Mouse (Mus musculus): Measurements from ENCODE around the gene Brms1. TPM values are rescaled to one million over a fixed set of nuclear protein-coding genes. Genes with fewer than 3 reads are reported as not detected.

Brms1 gene
- polyA plus RNA-seq, 1 experiment from 2014 or later = 52.8 TPM

DNA sequence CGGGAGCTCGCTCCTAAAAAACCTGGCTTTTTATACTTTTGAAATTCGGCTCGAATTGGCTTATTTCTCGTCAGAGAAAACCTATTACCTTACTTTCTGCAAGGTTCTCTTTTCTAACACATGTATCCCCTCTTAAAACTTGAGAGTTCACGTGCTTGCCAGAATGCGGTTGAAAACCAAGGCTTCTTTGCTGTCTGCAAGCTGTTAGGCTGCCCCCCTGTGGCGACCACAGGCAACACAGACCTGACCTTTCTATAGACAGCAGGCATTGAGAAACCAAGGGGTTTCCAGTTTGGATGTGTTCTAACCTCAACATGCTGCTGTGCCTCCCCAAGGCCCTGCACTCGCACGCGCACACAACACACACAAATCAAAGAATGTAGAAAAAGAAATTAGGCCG lies 24.4 kb upstream of the Brms1 start:
- H3K9me3 ChIP-seq = no peaks in the 10 kb centered on the region
- H3K4me2 ChIP-seq (replicated peaks) = no peak overlapping the region
- H3K27me3 ChIP-seq = no peaks in the 10 kb centered on the region
- 22% methylated on average over 12 of the region's 12 CpGs for WGBS
- no peak overlapping the region for H3K27ac ChIP-seq (replicated peaks)
- no peak; the same call in 1 of the 2 replicates for ATAC-seq (replicated peaks)
- H3K36me3 ChIP-seq = no peaks in the 10 kb centered on the region
- peaks cover 8% of the 10 kb centered on the region; the same call in 1 of the 2 replicates for H3K4me1 ChIP-seq
- H3K4me3 ChIP-seq = no peak overlapping the region
- no peak overlapping the region for H3K9ac ChIP-seq (replicated peaks)

DNA sequence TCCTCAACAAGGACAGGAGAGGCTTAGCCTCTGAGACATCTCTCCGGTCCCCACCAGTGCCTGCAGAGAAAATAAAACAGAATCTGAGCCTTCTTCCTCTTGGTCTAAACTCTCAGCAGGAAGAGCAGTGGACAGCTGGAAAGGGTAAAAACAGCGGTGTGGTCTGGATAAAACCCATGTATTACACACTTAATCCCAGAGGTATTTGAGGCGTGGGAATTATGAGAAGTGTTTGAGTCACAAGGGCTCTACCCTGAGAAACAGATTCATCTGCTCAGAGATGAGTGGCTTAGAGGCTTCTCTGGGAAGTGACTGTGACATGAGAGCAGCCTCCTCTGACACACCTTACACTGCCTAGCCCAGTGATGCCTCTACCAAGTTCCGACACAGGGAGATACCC lies 23.5 kb upstream of the Brms1 start:
- no peak overlapping the region for H3K4me2 ChIP-seq (replicated peaks)
- H3K27me3 ChIP-seq = no peaks in the 10 kb centered on the region
- no peaks in the 10 kb centered on the region for H3K36me3 ChIP-seq
- no peak for ATAC-seq (replicated peaks)
- H3K27ac ChIP-seq (replicated peaks) = no peak overlapping the region
- H3K4me1 ChIP-seq = peaks cover 8% of the 10 kb centered on the region; the same call in 1 of the 2 replicates
- H3K9ac ChIP-seq (replicated peaks) = no peak overlapping the region
- WGBS = 90% methylated on average over 4 of the region's 4 CpGs
- no peak overlapping the region for H3K4me3 ChIP-seq
- H3K9me3 ChIP-seq = no peaks in the 10 kb centered on the region

- H3K9me3 ChIP-seq = no peaks in the 10 kb centered on the region
- H3K4me1 ChIP-seq = peaks cover 13% of the 10 kb centered on the region; the same call in 1 of the 2 replicates
- no peaks in the 10 kb centered on the region for H3K36me3 ChIP-seq
- H3K27ac ChIP-seq (replicated peaks) = no peak overlapping the region
- 84% methylated on average over 3 of the region's 3 CpGs for WGBS
- no peak overlapping the region for H3K9ac ChIP-seq (replicated peaks)
- H3K4me3 ChIP-seq = no peak overlapping the region
- no peaks in the 10 kb centered on the region for H3K27me3 ChIP-seq
- H3K4me2 ChIP-seq (replicated peaks) = no peak overlapping the region
- ATAC-seq (replicated peaks) = no peak
Measured at GRCm38 (mm10) chr19:5018191-5018590, 23.0 kb upstream of the Brms1 start.

GRCm38 (mm10) chr19:5021416-5021815 lies 19.7 kb upstream of the Brms1 start:
- Histone ChIP-seq H3K9me3 (no peaks in the 10 kb centered on the region), H3K27ac (replicated peaks) (no peak overlapping the region), H3K4me1 (peaks cover 16% of the 10 kb centered on the region), H3K27me3 (no peaks in the 10 kb centered on the region), H3K4me2 (replicated peaks) (no peak overlapping the region), H3K36me3 (no peaks in the 10 kb centered on the region), H3K9ac (replicated peaks) (no peak overlapping the region), H3K4me3 (no peak overlapping the region)
- ATAC-seq (replicated peaks) = no peak
- WGBS = 89% methylated on average over 2 of the region's 2 CpGs

- Histone ChIP-seq H3K9ac (replicated peaks) (peak within 1 kb of the TSS; percentile 87), H3K4me1 (peaks cover 13% of the 10 kb centered on the region), H3K27ac (replicated peaks) (peak within 1 kb of the TSS; percentile 89), H3K27me3 (no peaks in the 10 kb centered on the region), H3K4me3 (peak within 1 kb of the TSS; percentile 81), H3K9me3 (no peaks in the 10 kb centered on the region), H3K36me3 (peaks cover 8% of the 10 kb centered on the region), H3K4me2 (replicated peaks) (peak within 1 kb of the TSS; percentile 79)
- ATAC-seq (replicated peaks) = peak; percentile 94
- under 1% methylated on average over 62 of the region's 62 CpGs for WGBS
Measured at GRCm38 (mm10) chr19:5023621-5024479, 17.3 kb upstream of the Brms1 start, which contains the start of gene Slc29a2. TSS of gene Slc29a2 (plus strand) at chr19:5023860.

DNA sequence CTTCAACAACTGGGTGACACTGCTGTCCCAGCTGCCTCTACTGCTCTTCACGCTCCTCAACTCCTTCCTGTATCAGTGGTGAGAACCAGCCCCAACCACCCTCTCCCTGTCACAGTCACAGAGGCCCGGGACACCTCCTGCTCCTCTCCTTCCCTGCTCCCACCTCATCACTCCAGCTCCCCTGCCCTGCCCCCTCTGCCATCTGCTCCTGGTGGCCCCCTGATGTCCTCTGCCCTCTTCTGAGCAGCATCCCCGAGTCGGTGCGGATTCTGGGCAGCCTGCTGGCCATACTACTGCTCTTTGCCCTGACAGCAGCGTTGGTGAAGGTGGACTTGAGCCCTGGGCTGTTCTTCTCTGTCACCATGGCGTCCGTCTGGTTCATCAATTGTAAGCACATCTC lies 15.0 kb upstream of the Brms1 start:
- H3K27me3 ChIP-seq = no peaks in the 10 kb centered on the region
- no peaks in the 10 kb centered on the region for H3K9me3 ChIP-seq
- WGBS = 92% methylated on average over 8 of the region's 8 CpGs
- H3K9ac ChIP-seq (replicated peaks) = no peak overlapping the region
- no peak for ATAC-seq (replicated peaks)
- H3K4me1 ChIP-seq = peaks cover 13% of the 10 kb centered on the region
- H3K36me3 ChIP-seq = peaks cover 25% of the 10 kb centered on the region
- H3K4me2 ChIP-seq (replicated peaks) = no peak overlapping the region
- no peak overlapping the region for H3K27ac ChIP-seq (replicated peaks)
- no peak overlapping the region for H3K4me3 ChIP-seq

- Histone ChIP-seq H3K4me2 (replicated peaks) (no peak overlapping the region), H3K36me3 (peaks cover 26% of the 10 kb centered on the region), H3K4me3 (no peak overlapping the region), H3K27ac (replicated peaks) (no peak overlapping the region), H3K9me3 (no peaks in the 10 kb centered on the region), H3K4me1 (peaks cover 3% of the 10 kb centered on the region), H3K27me3 (no peaks in the 10 kb centered on the region), H3K9ac (replicated peaks) (no peak overlapping the region)
- ATAC-seq (replicated peaks) = no peak
- 82% methylated on average over 3 of the region's 3 CpGs for WGBS
Measured at GRCm38 (mm10) chr19:5032686-5033085, 8.5 kb upstream of the Brms1 start.

GRCm38 (mm10) chr19:5036577-5036976 lies 4.6 kb upstream of the Brms1 start:
- no peak overlapping the region for H3K4me3 ChIP-seq
- ATAC-seq (replicated peaks) = no peak
- H3K4me1 ChIP-seq = peaks cover 28% of the 10 kb centered on the region
- 84% methylated on average over 4 of the region's 4 CpGs for WGBS
- no peak overlapping the region for H3K27ac ChIP-seq (replicated peaks)
- no peaks in the 10 kb centered on the region for H3K27me3 ChIP-seq
- H3K9ac ChIP-seq (replicated peaks) = no peak overlapping the region
- peaks cover under 1% of the 10 kb centered on the region; the same call in 1 of the 2 replicates for H3K36me3 ChIP-seq
- no peak overlapping the region for H3K4me2 ChIP-seq (replicated peaks)
- H3K9me3 ChIP-seq = no peaks in the 10 kb centered on the region

DNA sequence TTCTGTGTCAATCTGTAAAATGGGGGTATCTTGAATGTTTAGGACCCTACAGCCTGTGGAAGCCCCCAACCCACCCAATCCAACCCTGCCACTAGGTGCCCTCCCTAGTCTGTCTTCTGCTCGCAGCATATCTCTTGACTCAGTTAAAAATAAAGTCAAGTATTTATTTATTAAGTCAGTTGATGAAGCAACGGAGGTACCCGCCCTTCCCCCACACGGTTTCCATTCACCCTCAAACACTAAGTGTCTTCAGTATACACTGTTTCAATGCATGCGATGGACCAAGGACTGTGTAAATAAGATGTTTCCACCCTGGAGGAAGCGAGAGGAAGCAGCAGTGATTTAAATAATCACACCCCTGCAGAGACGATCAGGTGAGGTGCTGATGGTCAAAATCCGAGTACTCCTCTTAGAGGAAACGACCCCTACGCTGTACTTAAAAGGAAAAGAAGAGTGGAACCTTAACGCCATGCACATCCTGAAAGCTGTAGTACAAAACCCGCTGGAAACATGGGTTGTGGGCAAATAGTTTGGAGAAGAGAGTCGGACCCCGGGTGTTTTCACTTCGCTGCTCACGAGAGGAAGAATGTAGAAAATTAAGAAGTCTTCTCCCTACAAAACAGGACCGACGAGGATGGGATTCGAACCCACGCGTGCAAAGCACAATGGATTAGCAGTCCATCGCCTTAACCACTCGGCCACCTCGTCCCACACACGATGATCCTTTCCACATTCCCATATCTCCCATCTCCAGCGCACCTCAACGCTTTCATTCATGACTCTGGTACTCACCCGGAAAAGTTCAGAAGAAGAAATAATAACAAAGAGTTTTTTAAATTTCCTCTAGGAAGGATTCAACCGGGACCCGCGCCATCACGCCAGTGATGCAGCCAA lies 3.2 kb upstream of the Brms1 start:
- H3K27ac ChIP-seq (replicated peaks) = peak overlapping the region; percentile 88
- H3K4me2 ChIP-seq (replicated peaks) = peak overlapping the region; percentile 97
- H3K27me3 ChIP-seq = no peaks in the 10 kb centered on the region
- peak; percentile 55 for ATAC-seq (replicated peaks)
- peaks cover 42% of the 10 kb centered on the region for H3K4me1 ChIP-seq
- H3K9ac ChIP-seq (replicated peaks) = peak overlapping the region; percentile 97
- no peaks in the 10 kb centered on the region for H3K9me3 ChIP-seq
- peak overlapping the region; percentile 74 for H3K4me3 ChIP-seq
- H3K36me3 ChIP-seq = peaks cover 4% of the 10 kb centered on the region
- 5% methylated on average over 32 of the region's 32 CpGs for WGBS

DNA sequence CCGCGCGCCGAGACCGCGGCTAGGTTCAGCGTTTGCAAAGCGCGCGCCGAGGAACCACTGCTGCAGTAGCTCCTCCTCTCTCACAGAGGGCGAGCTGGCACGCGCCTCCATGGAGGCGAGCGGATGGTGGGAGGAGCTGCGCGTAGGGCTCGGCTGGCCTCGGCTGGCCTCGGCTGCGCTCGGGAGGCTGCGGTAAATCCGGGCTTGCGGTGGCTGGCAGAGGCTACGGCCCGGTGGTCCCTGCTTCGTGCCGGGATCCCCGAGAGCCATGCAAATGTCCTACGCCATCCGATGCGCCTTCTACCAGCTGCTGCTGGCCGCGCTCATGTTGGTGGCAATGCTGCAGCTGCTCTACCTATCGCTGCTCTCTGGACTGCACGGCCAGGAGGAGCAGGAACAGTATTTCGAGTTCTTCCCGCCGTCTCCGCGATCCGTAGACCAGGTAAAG lies 2.4 kb upstream of the Brms1 start, which contains the start of the genes B4gat1 and AC124502.3:
TSS of gene B4gat1 (plus strand) at position 118 of the 448 bp plus-strand sequence.
TSS of gene AC124502.3 (plus strand) at position 183 of the 448 bp plus-strand sequence.
- Histone ChIP-seq H3K4me1 (peaks cover 42% of the 10 kb centered on the region), H3K27ac (replicated peaks) (peak within 1 kb of the TSS; percentile 88), H3K27me3 (no peaks in the 10 kb centered on the region), H3K9me3 (no peaks in the 10 kb centered on the region), H3K4me2 (replicated peaks) (peak within 1 kb of the TSS; percentile 97), H3K36me3 (peaks cover 5% of the 10 kb centered on the region), H3K4me3 (peak within 1 kb of the TSS; percentile 74), H3K9ac (replicated peaks) (peak within 1 kb of the TSS; percentile 97)
- under 1% methylated on average over 44 of the region's 44 CpGs for WGBS
- ATAC-seq (replicated peaks) = peak; percentile 94

DNA sequence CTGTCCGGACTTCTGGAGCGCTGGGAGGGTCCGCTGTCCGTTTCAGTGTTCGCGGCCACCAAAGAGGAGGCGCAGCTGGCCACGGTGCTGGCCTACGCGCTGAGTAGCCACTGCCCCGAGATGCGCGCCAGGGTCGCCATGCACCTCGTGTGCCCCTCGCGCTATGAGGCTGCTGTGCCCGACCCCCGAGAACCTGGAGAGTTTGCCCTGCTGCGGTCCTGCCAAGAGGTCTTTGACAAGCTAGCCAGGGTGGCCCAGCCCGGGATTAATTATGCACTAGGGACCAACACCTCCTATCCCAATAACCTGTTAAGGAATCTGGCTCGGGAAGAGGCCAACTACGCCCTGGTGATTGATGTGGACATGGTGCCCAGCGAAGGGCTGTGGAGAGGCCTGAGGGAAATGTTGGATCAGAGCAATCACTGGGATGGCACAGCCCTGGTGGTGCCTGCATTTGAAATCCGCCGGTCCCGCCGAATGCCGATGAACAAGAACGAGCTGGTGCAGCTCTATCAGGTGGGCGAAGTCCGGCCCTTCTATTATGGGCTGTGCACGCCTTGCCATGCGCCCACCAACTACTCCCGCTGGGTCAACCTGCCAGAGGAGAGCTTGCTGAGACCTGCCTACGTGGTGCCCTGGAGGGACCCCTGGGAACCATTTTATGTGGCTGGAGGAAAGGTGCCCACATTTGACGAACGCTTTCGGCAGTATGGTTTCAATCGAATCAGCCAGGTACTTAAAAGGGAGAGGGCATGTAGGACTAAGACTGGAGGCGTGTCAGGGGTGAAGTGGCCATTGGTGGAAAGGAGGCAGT lies 1.6 kb upstream of the Brms1 start:
- Histone ChIP-seq H3K4me2 (replicated peaks) (peak overlapping the region; percentile 97), H3K9me3 (no peaks in the 10 kb centered on the region), H3K27me3 (no peaks in the 10 kb centered on the region), H3K4me1 (peaks cover 42% of the 10 kb centered on the region), H3K27ac (replicated peaks) (peak overlapping the region; percentile 88), H3K9ac (replicated peaks) (peak overlapping the region; percentile 97), H3K36me3 (peaks cover 13% of the 10 kb centered on the region), H3K4me3 (peak overlapping the region; percentile 74)
- 0 out of 2 replicates have a peak, but pooled peaks have one; percentile 2 for ATAC-seq (replicated peaks)
- 7% methylated on average over 41 of the region's 41 CpGs for WGBS
